Mouse (Mus musculus) stomach, embryonic 14.5 days (tissue): ENCODE measurements around the gene Olfr1104. TPM values are rescaled to one million over a fixed set of nuclear protein-coding genes. Genes with fewer than 3 reads are reported as not detected.

Experiments
- polyA plus RNA-seq: library from polyadenylated mRNA; unstranded; fragments of >200 nt; fragmentation: Nextera tagmentation; extraction: Ambion mirVana; gene quantifications from 2 replicates; pipeline ENCODE4 v1.2.1, GENCODE M21; 2014

Olfr1104 gene
- polyA plus RNA-seq, 1 experiment from 2014 or later: not detected

Other genes with a start within 250 kb of the Olfr1104 start
- not detected in 2 replicates for gene Olfr1093, start 244.6 kb downstream of the Olfr1104 start, polyA plus RNA-seq
- not detected in 2 replicates for gene Olfr141, start 217.1 kb downstream of the Olfr1104 start, polyA plus RNA-seq
- not detected in 2 replicates for gene Olfr1094, start 202.4 kb downstream of the Olfr1104 start, polyA plus RNA-seq
- gene Olfr1095, start 175.4 kb downstream of the Olfr1104 start, polyA plus RNA-seq: not detected in 2 replicates
- not detected in 2 replicates for gene Gm13723, start 152.3 kb downstream of the Olfr1104 start, polyA plus RNA-seq
- not detected in 2 replicates for gene Olfr1097, start 134.9 kb downstream of the Olfr1104 start, polyA plus RNA-seq
- gene Olfr1098, start 102.5 kb downstream of the Olfr1104 start, polyA plus RNA-seq: not detected in 2 replicates
- not detected in 2 replicates for gene Olfr1099, start 66.4 kb downstream of the Olfr1104 start, polyA plus RNA-seq
- not detected in 2 replicates for gene Olfr1100, start 47.1 kb downstream of the Olfr1104 start, polyA plus RNA-seq
- not detected in 2 replicates for gene Olfr1101, start 35.9 kb downstream of the Olfr1104 start, polyA plus RNA-seq
- not detected in 2 replicates for gene Olfr1102, start 28.7 kb downstream of the Olfr1104 start, polyA plus RNA-seq
- gene Olfr1105, start 9.5 kb upstream of the Olfr1104 start, polyA plus RNA-seq: not detected in 2 replicates
- not detected in 2 replicates for gene Olfr1106, start 25.2 kb upstream of the Olfr1104 start, polyA plus RNA-seq
- not detected in 2 replicates for gene Olfr1107, start 48.7 kb upstream of the Olfr1104 start, polyA plus RNA-seq
- gene Olfr1109, start 68.9 kb upstream of the Olfr1104 start, polyA plus RNA-seq: not detected in 2 replicates
- not detected in 2 replicates for gene Olfr259, start 87.5 kb upstream of the Olfr1104 start, polyA plus RNA-seq
- not detected in 2 replicates for gene Olfr1110, start 113.2 kb upstream of the Olfr1104 start, polyA plus RNA-seq
- gene Olfr1111, start 125.5 kb upstream of the Olfr1104 start, polyA plus RNA-seq: not detected in 2 replicates
- not detected in 2 replicates for gene Olfr1112, start 160.7 kb upstream of the Olfr1104 start, polyA plus RNA-seq
- not detected in 2 replicates for gene Olfr1113, start 181.9 kb upstream of the Olfr1104 start, polyA plus RNA-seq
- not detected in 2 replicates for gene Olfr1115, start 220.9 kb upstream of the Olfr1104 start, polyA plus RNA-seq
- gene Olfr1116, start 240.5 kb upstream of the Olfr1104 start, polyA plus RNA-seq: not detected in 2 replicates